Mouse (Mus musculus): Measurements from ENCODE around the gene 2310003L06Rik.

Gene 2310003L06Rik

DNA sequence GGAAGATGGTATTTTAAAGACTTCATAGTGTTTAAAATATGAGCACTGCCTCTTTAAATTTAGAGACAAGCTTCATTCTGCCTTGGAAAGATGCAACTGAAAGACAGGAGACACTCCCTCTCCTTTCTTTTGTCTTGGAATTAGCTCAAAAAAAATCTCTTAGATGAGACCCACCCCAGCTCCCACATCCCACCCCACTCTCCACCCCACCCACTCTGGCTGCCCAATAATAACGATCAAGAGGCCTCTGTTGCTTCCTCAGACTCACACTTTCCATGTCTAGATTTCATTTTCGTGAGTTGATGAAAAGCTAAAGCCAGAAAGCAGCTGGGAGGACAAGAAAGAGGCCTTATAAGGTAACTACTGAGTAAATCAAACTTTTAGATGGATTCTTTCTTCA, at the start of gene 2310003L06Rik, which contains the start of gene Gm28434:
Gene 2310003L06Rik (plus strand): TSS at position 259 of the 400 bp plus-strand sequence.
Gene Gm28434 (plus strand): TSS at position 317 of the 400 bp plus-strand sequence.
- DNase-seq: no peak

DNA sequence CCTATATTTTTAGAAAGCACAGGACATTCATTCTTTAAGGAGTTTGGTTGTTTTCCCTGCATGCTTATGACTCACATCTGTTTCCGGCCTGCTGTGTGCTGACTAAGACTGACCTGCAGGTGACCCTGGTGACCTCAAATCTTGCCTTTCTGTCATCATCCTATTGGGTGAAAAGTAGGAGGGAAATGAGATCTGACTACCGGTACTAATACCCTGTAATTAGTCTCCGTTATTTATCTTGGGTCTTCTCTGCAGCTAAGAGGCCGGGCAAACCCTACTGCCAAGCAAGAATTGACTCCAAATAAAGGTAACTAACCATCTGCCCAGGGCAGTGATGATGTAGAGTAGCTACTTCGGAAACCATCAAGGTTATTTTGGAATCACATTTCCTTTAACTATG, 43.9 kb upstream of the 2310003L06Rik start, which contains the start of gene Csn3:
Gene Csn3 (plus strand): TSS at position 208 of the 400 bp plus-strand sequence.
- no peak for DNase-seq

DNA sequence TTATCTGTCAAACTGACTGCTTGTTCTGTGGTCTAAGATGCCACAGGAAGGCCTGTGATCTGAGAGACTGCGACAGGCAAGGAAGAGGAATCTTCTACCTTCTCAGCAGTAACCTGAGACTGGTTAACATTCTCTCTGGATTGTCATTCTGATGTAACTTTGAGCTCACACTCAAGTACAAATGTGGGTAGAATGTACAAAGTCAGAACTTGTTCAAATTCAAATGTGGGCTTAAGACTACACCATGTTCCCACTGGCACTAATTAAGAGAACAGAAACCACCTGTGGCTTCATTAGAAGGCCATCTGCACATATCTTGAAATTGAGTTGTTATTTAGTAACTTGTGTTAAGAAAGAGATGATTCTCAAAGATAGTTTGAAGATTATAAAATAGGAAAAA, 37.7 kb upstream of the 2310003L06Rik start:
- DNase-seq: no peak

DNA sequence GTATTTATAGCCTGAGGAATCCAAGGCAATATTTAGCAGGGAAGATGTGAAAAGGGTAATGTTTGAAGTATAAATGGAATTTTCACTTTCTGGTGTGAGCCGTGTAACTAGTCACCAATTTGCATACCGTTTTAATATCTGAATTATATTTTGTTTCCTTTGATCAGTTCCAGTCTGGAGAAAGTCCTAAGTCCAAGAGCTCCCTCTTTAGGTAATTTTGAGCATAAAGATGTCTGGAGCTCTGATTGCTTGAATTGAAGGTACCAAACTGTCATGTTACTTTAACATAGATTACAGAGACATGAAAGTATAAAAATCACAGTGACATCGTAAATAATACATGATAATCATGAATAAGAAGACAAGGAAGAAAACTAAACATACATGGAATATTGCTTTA, 28.5 kb upstream of the 2310003L06Rik start:
- DNase-seq: no peak

DNA sequence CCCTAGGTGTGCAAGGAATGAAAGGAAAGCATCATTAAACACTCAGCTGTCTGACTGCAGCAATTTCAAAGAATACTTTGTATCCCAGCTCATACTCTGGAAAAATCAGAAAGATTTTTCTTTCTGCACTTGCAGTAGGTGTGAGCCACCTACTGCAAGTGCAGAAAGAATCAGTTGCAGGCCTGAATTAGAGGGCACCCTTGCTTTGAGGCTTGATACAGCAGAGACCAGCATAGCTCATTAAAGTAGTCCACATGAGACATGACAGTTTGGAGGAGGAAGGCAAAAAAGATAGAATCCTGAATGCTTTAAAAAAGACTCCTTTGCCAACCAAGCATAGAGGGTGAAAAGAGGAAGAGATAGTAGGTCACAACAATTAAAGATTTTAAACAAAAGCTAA, 26.7 kb upstream of the 2310003L06Rik start:
- no peak for DNase-seq

DNA sequence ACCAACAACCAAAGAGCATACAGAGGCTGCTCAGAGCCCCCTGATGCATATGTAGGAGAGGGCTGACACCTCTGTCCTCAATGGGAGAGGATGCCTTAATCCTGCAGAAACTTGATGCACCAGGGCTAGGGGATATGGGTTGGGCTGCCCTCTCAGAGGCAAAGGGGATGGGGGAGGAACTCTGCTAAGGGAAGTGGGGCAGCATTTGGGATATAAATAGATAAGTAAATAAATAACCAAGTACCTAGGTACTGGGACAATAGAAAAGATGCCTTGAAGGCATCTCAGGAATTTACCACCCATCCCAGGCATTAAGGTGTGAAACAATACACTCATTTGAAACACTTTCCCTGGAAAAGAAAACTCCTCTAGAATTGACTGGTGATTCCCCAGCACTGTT, 17.4 kb upstream of the 2310003L06Rik start:
- no peak for DNase-seq

DNA sequence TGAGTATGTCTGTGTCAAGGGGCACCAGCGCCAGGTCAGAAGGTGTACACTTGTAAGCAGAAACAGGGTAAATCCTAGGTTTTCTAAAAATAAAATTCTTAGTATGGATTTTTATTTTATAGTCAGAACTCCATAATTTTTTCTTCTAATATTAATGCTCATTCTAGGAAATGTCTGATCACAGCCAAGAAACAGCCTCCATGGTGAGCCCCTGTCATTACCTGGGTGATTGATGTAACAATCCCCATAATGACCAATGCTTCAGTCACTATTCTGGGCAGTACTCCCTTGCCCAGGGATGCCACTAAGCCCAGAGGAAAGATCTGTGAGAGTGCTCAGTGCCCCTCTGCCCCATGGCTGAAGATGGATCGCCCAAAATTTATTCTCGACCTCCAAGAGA, 9.9 kb downstream of the 2310003L06Rik start, which contains the start of gene Cabs1:
Gene Cabs1 (plus strand): TSS at position 301 of the 400 bp plus-strand sequence.
- DNase-seq: no peak

DNA sequence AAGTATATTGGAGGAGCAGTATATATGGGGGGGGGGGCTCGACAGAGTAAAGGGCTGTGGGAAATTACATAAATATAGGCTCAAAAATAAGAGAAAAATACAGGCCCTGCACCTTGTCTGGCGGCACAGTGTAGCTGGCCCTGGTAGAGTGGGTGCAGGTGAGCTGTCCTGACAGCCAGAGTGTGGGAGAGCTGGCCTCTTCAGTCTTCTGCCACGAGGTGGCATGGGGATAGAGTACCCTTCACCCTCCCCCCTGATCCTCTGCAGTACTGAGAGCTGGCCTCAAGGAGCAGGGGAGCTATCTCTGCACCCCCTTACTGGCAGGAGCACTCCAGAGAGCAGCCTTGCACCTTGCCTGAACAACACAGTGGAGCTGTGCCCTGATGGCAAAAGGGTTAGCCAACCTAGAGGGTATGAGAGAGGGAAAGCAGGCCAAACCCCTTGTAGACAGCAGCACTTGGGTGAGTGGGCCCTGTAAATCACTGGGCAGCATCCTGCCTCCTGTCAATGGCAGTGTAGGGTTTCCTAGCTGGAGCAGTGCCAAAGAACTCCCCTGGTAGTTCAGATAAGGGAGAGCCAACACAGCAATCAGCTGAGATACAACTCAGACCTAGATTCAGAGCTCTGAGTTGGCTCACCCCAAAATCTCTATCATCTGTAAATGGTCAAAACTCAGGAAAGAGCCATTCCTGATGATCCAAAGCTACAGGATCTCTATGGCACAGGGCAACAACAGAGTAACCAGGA, 13.4 kb downstream of the 2310003L06Rik start:
- no peak for DNase-seq

DNA sequence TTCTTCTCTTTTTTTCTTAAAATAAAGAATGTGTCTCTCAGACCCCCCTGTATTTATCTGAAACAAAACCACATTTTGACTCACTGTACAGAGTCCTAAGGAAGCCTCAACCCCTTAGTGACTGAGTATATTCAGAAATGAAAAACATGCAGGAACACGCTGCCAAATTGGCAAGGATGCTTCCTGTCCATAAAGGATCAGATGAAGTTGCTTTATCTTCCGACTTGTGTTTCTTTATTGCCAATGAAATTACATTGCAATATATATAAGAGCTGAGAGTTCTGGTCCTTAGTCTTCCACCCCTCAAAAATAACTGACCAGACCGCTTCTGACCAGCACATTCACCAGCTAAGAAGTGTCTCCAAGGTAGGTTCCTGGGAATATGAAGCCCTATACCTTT, 33.0 kb downstream of the 2310003L06Rik start, which contains the start of gene Smr3a:
Gene Smr3a (plus strand): TSS at position 301 of the 400 bp plus-strand sequence.
- no peak for DNase-seq

DNA sequence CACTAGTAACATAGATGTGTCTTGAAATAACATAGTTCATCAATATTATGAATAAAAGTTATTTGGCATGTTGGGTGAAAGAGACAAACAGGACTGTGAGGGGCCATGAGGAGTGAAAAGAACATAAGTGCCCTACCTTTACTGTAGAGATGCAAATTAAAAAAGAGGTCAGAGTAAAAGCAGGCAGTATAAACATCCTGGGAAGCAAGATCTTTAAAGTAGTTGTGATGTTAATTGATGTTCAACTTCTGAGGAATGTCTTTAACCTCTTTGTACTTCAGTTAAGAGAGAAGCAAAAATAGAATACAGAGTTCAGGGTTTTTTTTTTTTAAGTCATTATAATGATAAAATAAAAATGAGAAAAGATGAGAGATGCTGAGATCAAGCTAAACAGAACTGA, 36.0 kb downstream of the 2310003L06Rik start:
- no peak for DNase-seq

All from thymus, adult 18-20 months (tissue).